8 mouse cellular contexts compared by ENCODE assay signal in genomic region chr7:13023928-13024731, GRCm38 (mm10). TPM values are rescaled to one million over a fixed set of nuclear protein-coding genes. Genes with fewer than 3 reads are reported as not detected.
DNase-seq lines count a peak whose midpoint lies in the region; ATAC-seq and TF ChIP-seq lines count a peak whose summit lies in the region.

No protein-coding gene starts in this region.

- TF ChIP-seq POLR2A in brain, embryonic 14.5 days (IDR thresholded peaks at IDR 0.05; ENCODE audit: borderline replicate concordance, extremely low read depth, insufficient read depth, insufficient read length, poor library complexity, severe bottlenecking) = peak; percentile 89

- peaks cover 30% of the 10 kb centered on the region for H3K36me3 ChIP-seq in heart, embryonic 11.5 days (ENCODE audit: control insufficient read depth, insufficient read depth, low read length)
- peaks cover 39% of the 10 kb centered on the region for H3K36me3 ChIP-seq in kidney, embryonic 15.5 days

- H3K9ac ChIP-seq in heart, embryonic 11.5 days (ENCODE audit: low read depth, low read length) = peak overlapping the region; percentile 98
- peak overlapping the region; percentile 97 for H3K9ac ChIP-seq in kidney, embryonic 15.5 days

- peak; percentile 90 for ATAC-seq in erythroblast, adult 5-6 weeks (replicated peaks; ENCODE audit: low FRiP score, poor library complexity, severe bottlenecking)
- peak; percentile 87 for ATAC-seq in heart, embryonic 11.5 days (replicated peaks; ENCODE audit: insufficient number of reproducible peaks, low FRiP score, low TSS enrichment)
- ATAC-seq in kidney, embryonic 15.5 days (replicated peaks; ENCODE audit: low FRiP score) = peak; percentile 81

- no peaks in the 10 kb centered on the region for H3K9me3 ChIP-seq in heart, embryonic 11.5 days (replicated peaks; ENCODE audit: control insufficient read depth, low read length)
- H3K9me3 ChIP-seq in kidney, embryonic 15.5 days (replicated peaks) = no peaks in the 10 kb centered on the region

- peak overlapping the region; percentile 88 for H3K4me3 ChIP-seq in heart, embryonic 11.5 days (ENCODE audit: low read depth, low read length)
- H3K4me3 ChIP-seq in kidney, embryonic 15.5 days (replicated peaks) = peak overlapping the region; percentile 92

- WGBS in heart, embryonic 11.5 days (ENCODE audit: insufficient replicate concordance) = under 1% methylated on average over 89 of the region's 95 CpGs
- WGBS in kidney, embryonic 15.5 days = under 1% methylated on average over 90 of the region's 95 CpGs

- TF ChIP-seq CTCF in brain, embryonic 14.5 days (IDR thresholded peaks at IDR 0.05; ENCODE audit: borderline replicate concordance, extremely low read depth, insufficient read depth, insufficient read length) = no peak

- H3K27ac ChIP-seq in heart, embryonic 11.5 days (ENCODE audit: low read depth, low read length) = peak overlapping the region; percentile 97
- H3K27ac ChIP-seq in kidney, embryonic 15.5 days = peak overlapping the region; percentile 100

- no peaks in the 10 kb centered on the region for H3K27me3 ChIP-seq in heart, embryonic 11.5 days (ENCODE audit: control insufficient read depth, insufficient read depth, low read length)
- no peaks in the 10 kb centered on the region for H3K27me3 ChIP-seq in kidney, embryonic 15.5 days

- peak; percentile 96 for DNase-seq in CD4-positive helper T cell, adult 2 months (ENCODE audit: low read depth, low spot score)
- peak; percentile 98 for DNase-seq in brain, embryonic 14.5 days (ENCODE audit: low read depth)
- DNase-seq in liver = peak; percentile 96
- DNase-seq in monocyte, adult 2 months (ENCODE audit: low read depth in 1 of 2, low spot score in 2 of 2) = peak; percentile 87 to 95
- DNase-seq in spleen, postnatal 14 days (ENCODE audit: low spot score in 2 of 2) = peak; percentile 89 to 91

- peaks cover 20% of the 10 kb centered on the region for H3K4me1 ChIP-seq in heart, embryonic 11.5 days (ENCODE audit: control insufficient read depth, insufficient read depth, low read length)
- H3K4me1 ChIP-seq in kidney, embryonic 15.5 days = peaks cover 45% of the 10 kb centered on the region

- peak overlapping the region; percentile 71 for H3K4me2 ChIP-seq in heart, embryonic 11.5 days
- H3K4me2 ChIP-seq in kidney, embryonic 15.5 days = peak overlapping the region; percentile 83

RNA-seq across cellular contexts. Expression of gene Chmp2a, which starts 10.5 kb away (rescaled TPM):
- 166 and 170 TPM in 2 replicates for polyA plus RNA-seq in brain, embryonic 14.5 days (2012; rRNA removed)
- total RNA-seq in erythroblast, adult 5-6 weeks (2015; ENCODE audit: low replicate concordance) = 97.4 and 99.3 TPM in 2 replicates
- 144 and 170 TPM in 2 replicates for total RNA-seq in erythroblast, adult 5-6 weeks (2017; ENCODE audit: low replicate concordance)
- polyA plus RNA-seq in heart, embryonic 11.5 days (2014; fragmentation: Nextera tagmentation; extraction: Ambion mirVana) = 148 and 149 TPM in 2 replicates
- 144 and 146 TPM in 2 replicates for polyA plus RNA-seq in kidney, embryonic 15.5 days (2015; fragmentation: Nextera tagmentation; extraction: Ambion mirVana)

RNA-seq across cellular contexts. Expression of gene Ube2m, which starts 13.9 kb away (rescaled TPM):
- polyA plus RNA-seq in brain, embryonic 14.5 days (2012; rRNA removed) = 373 and 391 TPM in 2 replicates
- total RNA-seq in erythroblast, adult 5-6 weeks (2015; ENCODE audit: low replicate concordance) = 45.0 and 92.0 TPM in 2 replicates
- 32.8 and 112 TPM in 2 replicates for total RNA-seq in erythroblast, adult 5-6 weeks (2017; ENCODE audit: low replicate concordance)
- 172 and 174 TPM in 2 replicates for polyA plus RNA-seq in heart, embryonic 11.5 days (2014; fragmentation: Nextera tagmentation; extraction: Ambion mirVana)
- polyA plus RNA-seq in kidney, embryonic 15.5 days (2015; fragmentation: Nextera tagmentation; extraction: Ambion mirVana) = 113 and 114 TPM in 2 replicates

RNA-seq across cellular contexts. Expression of gene Zbtb45, which starts 14.3 kb away (rescaled TPM):
- polyA plus RNA-seq in brain, embryonic 14.5 days (2012; rRNA removed) = 54.8 and 54.9 TPM in 2 replicates
- 2.7 and 8.2 TPM in 2 replicates for total RNA-seq in erythroblast, adult 5-6 weeks (2015; ENCODE audit: low replicate concordance)
- 21.2 and 23.4 TPM in 2 replicates for total RNA-seq in erythroblast, adult 5-6 weeks (2017; ENCODE audit: low replicate concordance)
- 13.6 and 16.0 TPM in 2 replicates for polyA plus RNA-seq in heart, embryonic 11.5 days (2014; fragmentation: Nextera tagmentation; extraction: Ambion mirVana)
- 22.1 and 24.8 TPM in 2 replicates for polyA plus RNA-seq in kidney, embryonic 15.5 days (2015; fragmentation: Nextera tagmentation; extraction: Ambion mirVana)

RNA-seq across cellular contexts. Expression of gene Trim28, which starts 25.2 kb away (rescaled TPM):
- polyA plus RNA-seq in brain, embryonic 14.5 days (2012; rRNA removed) = 585 and 651 TPM in 2 replicates
- 209 and 235 TPM in 2 replicates for total RNA-seq in erythroblast, adult 5-6 weeks (2015; ENCODE audit: low replicate concordance)
- total RNA-seq in erythroblast, adult 5-6 weeks (2017; ENCODE audit: low replicate concordance) = 226 and 257 TPM in 2 replicates
- polyA plus RNA-seq in heart, embryonic 11.5 days (2014; fragmentation: Nextera tagmentation; extraction: Ambion mirVana) = 252 and 256 TPM in 2 replicates
- polyA plus RNA-seq in kidney, embryonic 15.5 days (2015; fragmentation: Nextera tagmentation; extraction: Ambion mirVana) = 283 and 298 TPM in 2 replicates

RNA-seq across cellular contexts. Expression of gene Slc27a5, which starts 26.1 kb away (rescaled TPM):
- polyA plus RNA-seq in brain, embryonic 14.5 days (2012; rRNA removed) = 0.75 and 1.9 TPM in 2 replicates
- not detected in 2 replicates for total RNA-seq in erythroblast, adult 5-6 weeks (2015; ENCODE audit: low replicate concordance)
- total RNA-seq in erythroblast, adult 5-6 weeks (2017; ENCODE audit: low replicate concordance) = not detected in 2 replicates
- polyA plus RNA-seq in heart, embryonic 11.5 days (2014; fragmentation: Nextera tagmentation; extraction: Ambion mirVana) = not detected in 2 replicates
- polyA plus RNA-seq in kidney, embryonic 15.5 days (2015; fragmentation: Nextera tagmentation; extraction: Ambion mirVana) = 0.15 and 0.44 TPM in 2 replicates

Comparison
In these comparisons a context has a peak if more than half of its experiments do, and no peak if none do; other contexts are left out.
1. Peak in every context shown above with its lines: DNase-seq, ATAC-seq, H3K4me3 ChIP-seq and H3K27ac ChIP-seq.